Mouse (Mus musculus) myocyte (in vitro differentiated cells): Measurements from ENCODE around the gene Mastl. TPM values are rescaled to one million over a fixed set of nuclear protein-coding genes. Genes with fewer than 3 reads are reported as not detected.

Experiments used
- H3K27me3 ChIP-seq: one replicate; pipeline ENCODE4 v1.6.1; 2011; ENCODE audit not compliant: control insufficient read depth, insufficient read depth, insufficient read length
- H3K36me3 ChIP-seq: one replicate; pipeline ENCODE4 v1.6.1; 2011; ENCODE audit not compliant: control insufficient read depth, insufficient read depth
- H3K4me2 ChIP-seq: one replicate; pipeline ENCODE4 v1.6.1; 2011; ENCODE audit warnings: low read depth, control low read depth
- H3K4me3 ChIP-seq: one replicate; pipeline ENCODE4 v1.5.1; 2011; ENCODE audit warnings: mild to moderate bottlenecking, control low read depth, moderate library complexity
- H3K79me2 ChIP-seq: one replicate; pipeline ENCODE4 v1.6.1; 2011; ENCODE audit not compliant: control insufficient read depth, insufficient read depth
- H3ac ChIP-seq: one replicate; pipeline ENCODE4 v1.6.1; 2011; ENCODE audit not compliant: control insufficient read depth, insufficient read length
- CEBPB ChIP-seq: IDR thresholded peaks from 2 replicates; pipeline ENCODE4 v1.6.1; 2011; ENCODE audit warnings: mild to moderate bottlenecking, moderate library complexity; ENCODE audit not compliant: poor library complexity, insufficient read depth, severe bottlenecking
- E2F4 ChIP-seq: IDR thresholded peaks from one replicate; pipeline ENCODE4 v1.6.1; 2011; ENCODE audit warnings: mild to moderate bottlenecking, control low read depth, moderate library complexity; ENCODE audit not compliant: insufficient read depth
- MAX ChIP-seq: IDR thresholded peaks from one replicate; pipeline ENCODE4 v1.6.1; 2011; ENCODE audit warnings: low read depth, mild to moderate bottlenecking, control low read depth
- MYOD1 ChIP-seq, 3 experiments: IDR thresholded peaks; one replicate each; pipeline ENCODE4 v1.6.1; 2011; ENCODE audit warnings: control low read depth in 2 of 3, low read depth in 2 of 3, mild to moderate bottlenecking in 2 of 3, moderate library complexity in 1 of 3; ENCODE audit not compliant: insufficient read length in 2 of 3, control insufficient read depth in 1 of 3
- MYOG ChIP-seq, 3 experiments: IDR thresholded peaks; one replicate each; pipeline ENCODE4 v1.6.1; 2011; ENCODE audit warnings: control low read depth in 2 of 3, low read depth in 2 of 3, mild to moderate bottlenecking in 2 of 3; ENCODE audit not compliant: insufficient read length in 2 of 3, control insufficient read depth in 1 of 3, insufficient read depth in 1 of 3
- POLR2A ChIP-seq: IDR thresholded peaks from one replicate; pipeline ENCODE4 v1.6.1; 2011; ENCODE audit warnings: low read depth, mild to moderate bottlenecking, control low read depth, moderate library complexity; ENCODE audit not compliant: insufficient read length
- POLR2AphosphoS2 ChIP-seq: IDR thresholded peaks from one replicate; pipeline ENCODE4 v1.6.1; 2011; ENCODE audit warnings: low read depth, control low read depth; ENCODE audit not compliant: insufficient read length
- REST ChIP-seq: IDR thresholded peaks from one replicate; pipeline ENCODE4 v1.6.1; 2011; ENCODE audit warnings: mild to moderate bottlenecking, control low read depth, moderate library complexity; ENCODE audit not compliant: insufficient read depth, insufficient read length
- SRF ChIP-seq: IDR thresholded peaks from one replicate; pipeline ENCODE4 v1.6.1; 2011; ENCODE audit warnings: low read depth; ENCODE audit not compliant: control insufficient read depth, insufficient read length
- TCF12 ChIP-seq: IDR thresholded peaks from one replicate; pipeline ENCODE4 v1.6.1; 2011; ENCODE audit warnings: mild to moderate bottlenecking, control low read depth; ENCODE audit not compliant: poor library complexity, insufficient read depth, severe bottlenecking
- TCF3 ChIP-seq: IDR thresholded peaks from one replicate; pipeline ENCODE4 v1.6.1; 2011; ENCODE audit warnings: low read depth, control low read depth; ENCODE audit not compliant: insufficient read length
- USF1 ChIP-seq: IDR thresholded peaks from one replicate; pipeline ENCODE4 v1.6.1; 2011; ENCODE audit warnings: low read depth, mild to moderate bottlenecking, control low read depth, moderate library complexity
- polyA plus RNA-seq: library from polyadenylated mRNA; unstranded; fragments of >200 nt; fragmentation: generic; extraction: Trizol; gene quantifications from one replicate; pipeline ENCODE4 v1.2.1, GENCODE M21; 2012; ENCODE audit warnings: missing spikeins

The Mastl gene
- polyA plus RNA-seq, 1 experiment: 1.7 TPM

- Histone ChIP-seq H3K4me3 (no peak overlapping the region), H3K4me2 (no peak overlapping the region), H3K27me3 (no peaks in the 10 kb centered on the region), H3K36me3 (peaks cover 24% of the 10 kb centered on the region), H3ac (no peak overlapping the region), H3K79me2 (peaks cover 6% of the 10 kb centered on the region)
- TF ChIP-seq TCF3 (no peak), POLR2A (no peak), MYOG (IDR thresholded peaks at IDR 0.05; ENCODE audit: control insufficient read depth in 1 of 3, insufficient read depth in 1 of 3, insufficient read length in 2 of 3, low read depth in 2 of 3) (no peak), MAX (no peak), SRF (no peak), REST (no peak)
These were observed 80.0 kb downstream of the Mastl start for GRCm38 (mm10) chr2:23075846-23076245.

- Histone ChIP-seq H3K4me2 (no peak overlapping the region), H3K4me3 (no peak overlapping the region), H3K79me2 (peaks cover 6% of the 10 kb centered on the region), H3ac (no peak overlapping the region), H3K36me3 (peaks cover 3% of the 10 kb centered on the region), H3K27me3 (no peaks in the 10 kb centered on the region)
- TF ChIP-seq MYOG (IDR thresholded peaks at IDR 0.05; ENCODE audit: control insufficient read depth in 1 of 3, insufficient read depth in 1 of 3, insufficient read length in 2 of 3, low read depth in 2 of 3) (no peak), CEBPB (no peak), SRF (no peak), USF1 (no peak), E2F4 (no peak), REST (no peak), POLR2AphosphoS2 (no peak), TCF3 (no peak), POLR2A (no peak), MYOD1 (IDR thresholded peaks at IDR 0.05; ENCODE audit: control insufficient read depth in 1 of 3, insufficient read length in 2 of 3, low read depth in 2 of 3) (no peak), MAX (no peak), TCF12 (no peak)
These were observed 84.4 kb downstream of the Mastl start for GRCm38 (mm10) chr2:23071406-23071805.

GRCm38 (mm10) chr2:23070491-23070890, 85.3 kb downstream of the Mastl start:
- H3K4me3 ChIP-seq: no peak overlapping the region
- H3K4me2 ChIP-seq: no peak overlapping the region
- TF ChIP-seq MAX (no peak), TCF12 (no peak), SRF (no peak), USF1 (no peak), POLR2AphosphoS2 (no peak), TCF3 (no peak), MYOG (IDR thresholded peaks at IDR 0.05; ENCODE audit: control insufficient read depth in 1 of 3, insufficient read depth in 1 of 3, insufficient read length in 2 of 3, low read depth in 2 of 3) (no peak), MYOD1 (IDR thresholded peaks at IDR 0.05; ENCODE audit: control insufficient read depth in 1 of 3, insufficient read length in 2 of 3, low read depth in 2 of 3) (no peak), E2F4 (no peak), POLR2A (no peak), CEBPB (no peak), REST (no peak)

DNA sequence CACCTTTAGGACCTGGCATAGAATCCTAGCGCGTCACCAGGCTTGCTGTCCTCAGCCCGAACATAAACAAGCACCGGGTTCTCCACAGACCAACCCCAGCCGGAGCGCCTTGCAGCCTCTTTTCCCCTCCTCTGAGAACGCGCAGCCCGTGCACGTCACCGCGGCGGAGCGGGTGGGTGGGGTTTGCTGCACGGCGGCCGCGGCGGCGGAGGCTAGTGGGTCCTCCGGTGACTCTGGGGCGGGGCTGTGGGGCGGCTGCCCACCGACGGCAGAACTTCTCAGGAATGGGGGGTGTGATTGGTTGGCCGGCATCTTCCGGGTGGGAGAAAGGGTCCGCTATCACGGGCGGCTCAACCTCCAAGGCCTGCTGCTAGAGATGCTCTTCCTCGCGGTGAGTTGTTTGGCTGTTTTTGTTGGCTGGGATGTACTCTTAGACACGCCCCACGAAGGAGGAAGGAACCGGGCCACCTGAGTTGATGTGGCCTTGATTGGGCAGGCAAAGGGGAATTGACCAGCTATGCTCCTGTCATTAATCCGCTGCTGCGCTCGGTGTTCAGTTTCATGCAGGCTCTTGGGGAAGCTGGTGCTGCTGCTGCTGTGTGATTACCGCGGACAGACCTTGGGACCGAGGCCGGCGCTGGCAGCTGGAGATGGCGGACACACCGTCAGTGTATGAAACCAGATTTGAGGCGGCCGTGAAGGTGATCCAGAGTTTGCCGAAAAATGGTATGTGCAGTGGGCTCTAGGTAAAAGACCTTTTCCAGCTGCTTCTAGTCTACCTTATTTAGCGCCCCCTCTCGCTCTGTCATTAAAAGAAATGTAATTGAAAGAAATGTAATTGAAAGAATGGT, 86.7 kb downstream of the Mastl start:
- H3K36me3 ChIP-seq: no peaks in the 10 kb centered on the region
- H3K79me2 ChIP-seq: peaks cover 6% of the 10 kb centered on the region
- no peaks in the 10 kb centered on the region for H3K27me3 ChIP-seq
- TF ChIP-seq E2F4 (no peak), TCF3 (no peak), CEBPB (no peak), SRF (no peak), POLR2AphosphoS2 (peak; percentile 87), POLR2A (peak; percentile 88), USF1 (no peak), TCF12 (no peak), MAX (no peak)
- H3K4me3 ChIP-seq: peak overlapping the region; percentile 74
- peak overlapping the region; percentile 66 for H3ac ChIP-seq
- H3K4me2 ChIP-seq: peak overlapping the region; percentile 83

More at GRCm38 (mm10) chr2:23070491-23070890, 85.3 kb downstream of the Mastl start:
- Histone ChIP-seq H3K36me3 (no peaks in the 10 kb centered on the region), H3K79me2 (peaks cover 6% of the 10 kb centered on the region), H3ac (no peak overlapping the region), H3K27me3 (no peaks in the 10 kb centered on the region)

GRCm38 (mm10) chr2:23068370-23068737, 87.5 kb downstream of the Mastl start:
- Histone ChIP-seq H3K79me2 (no peaks in the 10 kb centered on the region), H3K4me3 (peak overlapping the region; percentile 74), H3K27me3 (no peaks in the 10 kb centered on the region), H3K4me2 (peak overlapping the region; percentile 76), H3ac (peak overlapping the region; percentile 66), H3K36me3 (no peaks in the 10 kb centered on the region)
- TF ChIP-seq TCF3 (no peak), MYOG (IDR thresholded peaks at IDR 0.05; ENCODE audit: control insufficient read depth in 1 of 3, insufficient read depth in 1 of 3, insufficient read length in 2 of 3, low read depth in 2 of 3) (no peak), TCF12 (no peak), POLR2A (peak; percentile 46), MYOD1 (IDR thresholded peaks at IDR 0.05; ENCODE audit: control insufficient read depth in 1 of 3, insufficient read length in 2 of 3, low read depth in 2 of 3) (no peak), MAX (no peak), REST (no peak), POLR2AphosphoS2 (peak; percentile 40)
